Mouse (Mus musculus): ENCODE results near the gene Kat2a. TPM values are rescaled to one million over a fixed set of nuclear protein-coding genes. Genes with fewer than 3 reads are reported as not detected.

Kat2a gene
- polyA plus RNA-seq, 1 experiment from 2014 or later = 82.0 TPM

DNA sequence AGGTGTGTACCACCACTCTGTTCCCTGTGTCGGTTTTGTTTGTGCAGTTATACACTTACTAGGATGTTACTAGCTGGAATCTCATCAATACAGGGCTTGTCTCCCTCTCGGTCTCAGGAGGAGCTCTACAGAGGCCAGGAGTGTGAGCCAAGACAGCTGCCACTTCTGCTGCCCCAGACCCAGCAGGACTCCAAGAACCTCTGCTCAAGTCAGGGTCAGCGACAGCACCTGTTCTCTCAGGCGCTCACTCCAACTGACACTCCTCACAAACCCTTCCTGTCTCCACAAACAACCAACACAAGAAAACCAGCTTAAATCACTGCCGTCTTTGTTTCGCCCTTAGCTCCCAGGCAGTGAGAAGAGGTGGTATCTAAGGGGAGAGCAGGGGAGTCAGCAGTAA lies 16.3 kb upstream of the Kat2a start:
- Histone ChIP-seq H3K4me3 (ENCODE audit: low read depth, low read length) (no peak overlapping the region), H3K9me3 (ENCODE audit: control insufficient read depth, low read length) (no peaks in the 10 kb centered on the region), H3K4me1 (replicated peaks; ENCODE audit: control insufficient read depth, insufficient read depth, low read length) (no peaks in the 10 kb centered on the region), H3K4me2 (ENCODE audit: low read depth, low read length, severe bottlenecking) (no peak overlapping the region), H3K9ac (ENCODE audit: low read length) (no peak overlapping the region), H3K27ac (ENCODE audit: low read depth, low read length) (no peak overlapping the region), H3K36me3 (ENCODE audit: control insufficient read depth, insufficient read depth, low read length) (no peaks in the 10 kb centered on the region), H3K27me3 (ENCODE audit: control insufficient read depth, insufficient read depth, low read length) (no peaks in the 10 kb centered on the region)
- no peak for DNase-seq (ENCODE audit: low spot score)
- WGBS = 89% methylated on average over 6 of the region's 6 CpGs
- ATAC-seq (replicated peaks; ENCODE audit: low FRiP score) = no peak

DNA sequence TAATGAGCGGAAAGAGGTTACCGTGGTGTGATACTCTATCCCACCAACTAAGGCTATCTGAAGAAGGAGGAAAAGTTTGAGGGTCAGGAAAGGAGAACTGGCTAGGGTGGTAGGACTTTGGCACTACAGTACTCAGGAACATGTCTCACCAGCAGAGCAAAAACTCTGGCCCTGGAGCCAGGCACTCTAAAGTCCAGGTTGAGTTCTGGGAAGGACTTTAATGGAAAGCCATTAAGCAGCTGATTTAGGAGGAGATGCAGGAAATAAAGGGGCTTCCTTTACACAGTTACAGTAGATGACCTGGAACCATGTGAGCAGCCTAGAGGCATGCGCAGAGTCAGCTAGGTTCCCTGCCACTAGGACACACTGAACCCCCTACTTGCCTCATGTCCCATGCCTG lies 14.9 kb upstream of the Kat2a start:
- no peaks in the 10 kb centered on the region for H3K9me3 ChIP-seq (ENCODE audit: control insufficient read depth, low read length)
- no peak for ATAC-seq (replicated peaks; ENCODE audit: low FRiP score)
- 90% methylated on average over 3 of the region's 3 CpGs for WGBS
- H3K9ac ChIP-seq (ENCODE audit: low read length) = no peak overlapping the region
- no peak overlapping the region for H3K4me3 ChIP-seq (ENCODE audit: low read depth, low read length)
- H3K4me2 ChIP-seq (ENCODE audit: low read depth, low read length, severe bottlenecking) = no peak overlapping the region
- H3K27ac ChIP-seq (ENCODE audit: low read depth, low read length) = no peak overlapping the region
- H3K27me3 ChIP-seq (ENCODE audit: control insufficient read depth, insufficient read depth, low read length) = no peaks in the 10 kb centered on the region
- no peak for DNase-seq (ENCODE audit: low spot score)
- H3K4me1 ChIP-seq (replicated peaks; ENCODE audit: control insufficient read depth, insufficient read depth, low read length) = no peaks in the 10 kb centered on the region
- no peaks in the 10 kb centered on the region for H3K36me3 ChIP-seq (ENCODE audit: control insufficient read depth, insufficient read depth, low read length)

DNA sequence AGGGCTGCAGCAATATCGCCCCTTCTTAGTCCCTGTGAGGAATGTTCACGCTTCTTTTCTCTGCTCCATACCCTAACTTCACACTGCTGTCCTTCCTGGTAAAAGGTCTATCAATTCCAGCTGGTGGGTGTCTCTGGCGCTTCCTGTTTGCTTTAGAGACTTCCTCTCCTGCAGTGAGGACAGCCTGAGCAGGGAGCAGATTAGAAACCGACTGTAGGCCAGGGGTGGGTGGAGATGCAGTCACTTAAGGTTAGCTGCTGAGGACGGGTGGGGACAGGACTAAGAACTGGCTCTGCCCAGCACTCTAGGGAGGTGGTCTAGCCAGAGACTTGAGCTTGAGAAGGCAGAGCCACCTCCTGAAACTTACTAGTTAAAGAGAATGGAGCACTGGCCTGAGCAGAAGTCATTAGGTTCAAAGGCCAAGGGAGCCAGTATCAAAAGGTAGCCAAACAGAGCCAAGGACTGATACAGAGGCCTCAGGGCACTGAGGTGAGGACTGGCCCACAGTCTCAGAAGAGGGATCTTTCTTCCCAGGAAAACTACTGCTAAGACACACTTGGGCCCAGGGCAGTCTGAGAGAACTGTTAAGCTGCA lies 12.8 kb upstream of the Kat2a start:
- H3K4me2 ChIP-seq (ENCODE audit: low read depth, low read length, severe bottlenecking) = no peak overlapping the region
- no peaks in the 10 kb centered on the region for H3K9me3 ChIP-seq (ENCODE audit: control insufficient read depth, low read length)
- H3K4me3 ChIP-seq (ENCODE audit: low read depth, low read length) = no peak overlapping the region
- DNase-seq (ENCODE audit: low spot score) (no peak), ATAC-seq (replicated peaks; ENCODE audit: low FRiP score) (no peak)
- no peak overlapping the region for H3K9ac ChIP-seq (ENCODE audit: low read length)
- H3K4me1 ChIP-seq (replicated peaks; ENCODE audit: control insufficient read depth, insufficient read depth, low read length) = no peaks in the 10 kb centered on the region; the same call in 1 of the 2 replicates
- H3K36me3 ChIP-seq (ENCODE audit: control insufficient read depth, insufficient read depth, low read length) = no peaks in the 10 kb centered on the region
- no peak overlapping the region for H3K27ac ChIP-seq (ENCODE audit: low read depth, low read length)
- no peaks in the 10 kb centered on the region for H3K27me3 ChIP-seq (ENCODE audit: control insufficient read depth, insufficient read depth, low read length)
- 58% methylated on average over 5 of the region's 5 CpGs for WGBS

DNA sequence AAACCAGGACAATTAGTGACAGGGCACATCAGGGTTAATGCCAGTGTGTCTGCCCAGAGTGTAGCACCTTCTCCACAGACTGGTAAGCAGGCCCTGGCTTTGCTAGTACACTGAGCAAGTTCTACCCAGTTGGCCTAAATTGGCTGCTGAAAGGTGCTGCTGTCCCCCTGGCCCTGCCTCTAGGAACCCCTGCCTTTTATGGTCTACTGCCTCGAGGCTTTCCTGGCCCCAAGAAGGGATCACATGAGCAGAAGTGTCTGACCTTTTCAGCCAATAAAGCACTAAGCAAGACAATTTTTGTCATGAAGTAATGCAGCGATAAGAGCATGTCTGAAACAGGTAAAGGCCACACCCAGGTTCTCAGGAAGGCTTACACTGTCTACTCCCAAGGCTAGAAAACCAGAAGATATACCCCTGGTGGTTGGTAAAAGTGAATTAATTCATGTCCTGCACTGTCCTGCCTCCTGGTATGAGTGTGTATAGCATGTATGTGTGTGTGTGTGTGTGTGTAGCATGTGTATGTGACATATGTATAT lies 10.3 kb upstream of the Kat2a start:
- no peak overlapping the region for H3K27ac ChIP-seq (ENCODE audit: low read depth, low read length)

DNA sequence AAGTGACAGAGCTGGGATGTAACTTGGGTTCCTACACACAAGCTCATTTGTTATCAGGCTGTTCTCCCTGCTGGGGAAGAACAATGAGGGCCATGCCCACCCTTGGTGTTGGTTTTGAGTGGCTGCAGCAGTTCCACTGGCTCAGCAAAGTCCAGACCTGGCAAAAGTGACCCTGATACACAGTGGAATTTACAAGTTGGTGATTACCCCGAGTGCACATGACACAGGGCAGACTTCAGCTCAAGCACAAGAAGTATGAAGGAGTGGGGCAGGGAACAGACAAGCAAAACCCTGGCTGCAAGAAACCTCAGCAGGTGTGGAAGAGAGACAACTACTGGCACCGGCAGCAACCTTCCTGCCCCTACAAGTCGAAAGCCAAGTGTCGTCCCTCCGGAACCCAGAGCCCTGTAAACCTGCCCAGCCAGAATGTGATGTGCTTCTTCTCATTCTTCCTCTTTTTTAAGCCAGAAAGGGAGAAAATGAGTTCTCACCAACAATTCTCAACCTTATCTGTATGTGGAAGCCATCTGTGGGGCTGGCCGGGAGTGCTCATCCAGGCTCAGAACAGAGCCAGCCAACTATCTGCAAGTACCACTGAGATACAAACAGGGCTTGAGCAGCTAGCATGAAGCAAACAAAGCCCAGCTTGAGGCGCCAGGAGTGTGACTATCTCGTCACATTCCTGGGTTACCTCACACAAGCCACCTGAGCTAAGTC lies 9.7 kb upstream of the Kat2a start:
- no peak for DNase-seq (ENCODE audit: low spot score)
- H3K27me3 ChIP-seq (ENCODE audit: control insufficient read depth, insufficient read depth, low read length) = no peaks in the 10 kb centered on the region
- no peak overlapping the region for H3K4me2 ChIP-seq (ENCODE audit: low read depth, low read length, severe bottlenecking)
- no peak for ATAC-seq (replicated peaks; ENCODE audit: low FRiP score)
- no peaks in the 10 kb centered on the region; the same call in 1 of the 2 replicates for H3K36me3 ChIP-seq (ENCODE audit: control insufficient read depth, insufficient read depth, low read length)
- H3K9ac ChIP-seq (ENCODE audit: low read length) = no peak overlapping the region
- no peak overlapping the region for H3K4me3 ChIP-seq (ENCODE audit: low read depth, low read length)
- H3K4me1 ChIP-seq (replicated peaks; ENCODE audit: control insufficient read depth, insufficient read depth, low read length) = no peaks in the 10 kb centered on the region; the same call in 1 of the 2 replicates
- 64% methylated on average over 8 of the region's 8 CpGs for WGBS
- H3K27ac ChIP-seq (ENCODE audit: low read depth, low read length) = no peak overlapping the region
- no peaks in the 10 kb centered on the region for H3K9me3 ChIP-seq (ENCODE audit: control insufficient read depth, low read length)

More for the DNA sequence above, 10.3 kb upstream of the Kat2a start:
- no peaks in the 10 kb centered on the region for H3K27me3 ChIP-seq (ENCODE audit: control insufficient read depth, insufficient read depth, low read length)
- no peak overlapping the region for H3K4me2 ChIP-seq (ENCODE audit: low read depth, low read length, severe bottlenecking)
- ATAC-seq (replicated peaks; ENCODE audit: low FRiP score) = no peak
- no peak overlapping the region for H3K9ac ChIP-seq (ENCODE audit: low read length)
- DNase-seq (ENCODE audit: low spot score) = no peak
- H3K9me3 ChIP-seq (ENCODE audit: control insufficient read depth, low read length) = no peaks in the 10 kb centered on the region
- H3K4me1 ChIP-seq (replicated peaks; ENCODE audit: control insufficient read depth, insufficient read depth, low read length) = no peaks in the 10 kb centered on the region; the same call in 1 of the 2 replicates
- no peaks in the 10 kb centered on the region; the same call in 1 of the 2 replicates for H3K36me3 ChIP-seq (ENCODE audit: control insufficient read depth, insufficient read depth, low read length)
- H3K4me3 ChIP-seq (ENCODE audit: low read depth, low read length) = no peak overlapping the region
- WGBS = 60% methylated on average over 2 of the region's 2 CpGs

DNA sequence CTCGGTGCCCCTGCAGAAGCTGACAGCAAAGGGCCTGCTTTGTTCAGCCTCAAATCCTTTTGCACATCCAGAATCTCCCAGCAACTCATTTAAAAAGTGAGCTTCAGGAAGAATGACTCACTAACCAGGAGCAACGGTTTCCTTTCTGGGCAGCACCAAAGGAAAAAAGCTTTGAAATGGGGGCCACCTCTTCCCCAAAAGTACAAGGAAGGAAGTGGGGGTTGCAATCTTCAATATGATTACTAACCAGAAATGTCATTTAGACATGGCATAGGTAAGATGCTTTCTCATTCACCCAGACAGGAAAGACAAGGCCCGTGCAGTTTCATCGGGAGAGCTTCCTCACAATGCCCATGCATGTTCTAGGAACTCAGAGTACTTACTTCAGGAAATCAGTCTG lies 9.0 kb upstream of the Kat2a start:
- 62% methylated on average over 4 of the region's 4 CpGs for WGBS
- Histone ChIP-seq H3K27ac (ENCODE audit: low read depth, low read length) (no peak overlapping the region), H3K36me3 (ENCODE audit: control insufficient read depth, insufficient read depth, low read length) (no peaks in the 10 kb centered on the region; the same call in 1 of the 2 replicates)

DNA sequence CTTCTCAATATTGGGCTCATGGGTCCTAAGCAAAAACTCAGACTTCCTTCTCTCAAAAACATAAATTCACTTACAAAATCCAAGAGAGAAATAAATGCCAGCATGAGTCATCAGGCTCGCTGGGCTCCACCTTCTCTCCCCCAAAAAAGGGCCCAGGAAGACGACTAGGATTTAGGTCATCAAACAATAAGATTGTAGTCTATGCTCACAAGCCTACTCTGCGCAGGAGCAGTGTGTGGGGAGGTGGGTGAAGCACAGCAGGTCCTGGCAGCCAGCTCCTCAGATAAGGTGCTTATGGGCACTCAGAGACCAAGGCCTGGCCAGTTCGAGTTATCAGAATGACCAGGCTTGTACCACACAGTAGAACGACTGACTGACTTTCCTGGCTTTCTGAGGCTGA lies 8.1 kb upstream of the Kat2a start:
- no peak overlapping the region for H3K27ac ChIP-seq (ENCODE audit: low read depth, low read length)
- WGBS = 76% methylated on average over 5 of the region's 5 CpGs

More for the DNA sequence above, 9.0 kb upstream of the Kat2a start:
- no peaks in the 10 kb centered on the region for H3K27me3 ChIP-seq (ENCODE audit: control insufficient read depth, insufficient read depth, low read length)
- no peak overlapping the region for H3K4me2 ChIP-seq (ENCODE audit: low read depth, low read length, severe bottlenecking)
- DNase-seq (ENCODE audit: low spot score) (no peak), ATAC-seq (replicated peaks; ENCODE audit: low FRiP score) (no peak)
- no peaks in the 10 kb centered on the region; the same call in 1 of the 2 replicates for H3K4me1 ChIP-seq (replicated peaks; ENCODE audit: control insufficient read depth, insufficient read depth, low read length)
- no peak overlapping the region for H3K4me3 ChIP-seq (ENCODE audit: low read depth, low read length)
- no peaks in the 10 kb centered on the region for H3K9me3 ChIP-seq (ENCODE audit: control insufficient read depth, low read length)
- no peak overlapping the region for H3K9ac ChIP-seq (ENCODE audit: low read length)

DNA sequence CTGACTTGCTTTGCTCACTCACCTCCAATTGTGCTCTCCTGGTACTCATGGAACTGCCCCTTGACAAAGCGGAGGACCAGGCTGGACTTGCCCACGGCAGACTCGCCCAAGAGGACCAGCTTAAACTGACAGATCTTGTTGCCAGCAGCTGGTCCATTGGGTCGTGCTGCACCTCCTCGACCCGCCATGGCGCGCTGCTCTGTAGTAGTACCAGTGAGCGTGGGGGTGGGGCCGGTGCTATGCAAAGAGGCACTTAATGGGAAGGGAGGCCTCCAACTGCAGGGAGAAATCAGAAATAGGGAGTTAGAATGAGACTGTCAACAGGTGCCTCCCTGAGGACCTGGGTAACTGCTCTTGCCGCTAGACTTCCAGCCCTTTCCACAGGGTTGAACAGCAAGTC lies 7.6 kb upstream of the Kat2a start:
- no peaks in the 10 kb centered on the region; the same call in 1 of the 2 replicates for H3K36me3 ChIP-seq (ENCODE audit: control insufficient read depth, insufficient read depth, low read length)

More for the DNA sequence above, 8.1 kb upstream of the Kat2a start:
- no peak overlapping the region for H3K9ac ChIP-seq (ENCODE audit: low read length)
- no peak for ATAC-seq (replicated peaks; ENCODE audit: low FRiP score)
- no peak overlapping the region for H3K4me2 ChIP-seq (ENCODE audit: low read depth, low read length, severe bottlenecking)
- DNase-seq (ENCODE audit: low spot score) = no peak
- H3K4me3 ChIP-seq (ENCODE audit: low read depth, low read length) = no peak overlapping the region
- no peaks in the 10 kb centered on the region; the same call in 1 of the 2 replicates for H3K36me3 ChIP-seq (ENCODE audit: control insufficient read depth, insufficient read depth, low read length)
- no peaks in the 10 kb centered on the region; the same call in 1 of the 2 replicates for H3K4me1 ChIP-seq (replicated peaks; ENCODE audit: control insufficient read depth, insufficient read depth, low read length)
- no peaks in the 10 kb centered on the region for H3K27me3 ChIP-seq (ENCODE audit: control insufficient read depth, insufficient read depth, low read length)
- no peaks in the 10 kb centered on the region for H3K9me3 ChIP-seq (ENCODE audit: control insufficient read depth, low read length)

More for the DNA sequence above, 7.6 kb upstream of the Kat2a start:
- ATAC-seq (replicated peaks; ENCODE audit: low FRiP score) = no peak
- Histone ChIP-seq H3K27ac (ENCODE audit: low read depth, low read length) (no peak overlapping the region), H3K4me2 (ENCODE audit: low read depth, low read length, severe bottlenecking) (no peak overlapping the region), H3K9ac (ENCODE audit: low read length) (no peak overlapping the region), H3K9me3 (ENCODE audit: control insufficient read depth, low read length) (no peaks in the 10 kb centered on the region), H3K27me3 (ENCODE audit: control insufficient read depth, insufficient read depth, low read length) (no peaks in the 10 kb centered on the region), H3K4me3 (ENCODE audit: low read depth, low read length) (no peak overlapping the region), H3K4me1 (replicated peaks; ENCODE audit: control insufficient read depth, insufficient read depth, low read length) (peaks cover under 1% of the 10 kb centered on the region)
- DNase-seq (ENCODE audit: low spot score) = no peak
- WGBS = 83% methylated on average over 11 of the region's 11 CpGs

Data from forebrain, embryonic 11.5 days (tissue).